Mouse (Mus musculus): Measurements from ENCODE around the gene Dstyk.

The Dstyk gene

GRCm38 (mm10) chr1:132512106-132512505, 94.8 kb downstream of the Dstyk start:
- no peak for DNase-seq (ENCODE audit: low spot score in 2 of 2)

GRCm38 (mm10) chr1:132515339-132515738, 98.0 kb downstream of the Dstyk start:
- DNase-seq (ENCODE audit: low spot score in 2 of 2): no peak
